Comparison of ENCODE assay signal across 27 mouse cellular contexts in genomic region chr13:59950281-59950680, GRCm38 (mm10).
DNase-seq lines count a peak whose midpoint lies in the region; ATAC-seq and TF ChIP-seq lines count a peak whose summit lies in the region.
"Had no signal": no experiment of that assay in that cellular context is flagged by ENCODE, and none has a peak within 500 bp of the region (broad histone marks: within the 10 kb centered on the region; RNA-seq: fewer than 3 reads in every experiment).

No protein-coding gene starts in this region.

- no peaks in the 10 kb centered on the region for H3K9me3 ChIP-seq in kidney, postnatal 0 days (replicated peaks; ENCODE audit: low read length)
- H3K9me3 ChIP-seq: heart, embryonic 10.5 days; heart, embryonic 15.5 days; lung, embryonic 15.5 days; midbrain, embryonic 10.5 days; neural tube, embryonic 12.5 days had no signal

- H3K36me3 ChIP-seq in kidney, adult 2 months (ENCODE audit: control insufficient read depth, insufficient read depth, low read length) = no peaks in the 10 kb centered on the region
- no peaks in the 10 kb centered on the region for H3K36me3 ChIP-seq in kidney, postnatal 0 days (ENCODE audit: insufficient read depth, low read length)
- H3K36me3 ChIP-seq: heart, embryonic 10.5 days; heart, embryonic 15.5 days; lung, embryonic 15.5 days; midbrain, embryonic 10.5 days; neural tube, embryonic 12.5 days had no signal

- WGBS in kidney, adult 2 months = 55% methylated on average over 3 of the region's 3 CpGs
- 76% methylated on average over 3 of the region's 3 CpGs for WGBS in kidney, postnatal 0 days

- H3K4me1 ChIP-seq in kidney, adult 2 months (ENCODE audit: control insufficient read depth, insufficient read depth, low read length) = no peaks in the 10 kb centered on the region; the same call in 1 of the 2 replicates
- H3K4me1 ChIP-seq in kidney, postnatal 0 days (replicated peaks; ENCODE audit: insufficient read depth, low read length) = 0 out of 2 replicates have a peak, but pooled peaks cover 11% of the 10 kb centered on the region
- H3K4me1 ChIP-seq: neural tube, embryonic 12.5 days had no signal

- intact Hi-C loops in gastrocnemius, adult 2 months (cut with DNase I) = no loop called here

- no peak overlapping the region for H3K9ac ChIP-seq in kidney, postnatal 0 days (ENCODE audit: low read depth, low read length)
- H3K9ac ChIP-seq: forebrain, postnatal 0 days; heart, embryonic 15.5 days; hindbrain, embryonic 14.5 days; lung, embryonic 15.5 days; neural tube, embryonic 12.5 days had no signal

- H3K27ac ChIP-seq in kidney, adult 2 months (ENCODE audit: insufficient read depth, low read depth, low read length) = peak overlapping the region; percentile 61; the same call in 1 of the 2 replicates
- H3K27ac ChIP-seq in kidney, postnatal 0 days = no peak overlapping the region
- no peak overlapping the region for H3K27ac ChIP-seq in gastrocnemius, adult 2 months
- H3K27ac ChIP-seq: heart, embryonic 10.5 days; heart, embryonic 15.5 days; hindbrain, embryonic 14.5 days; lung, embryonic 15.5 days; neural tube, embryonic 12.5 days; stomach, postnatal 0 days had no signal

- no peak for TF ChIP-seq POLR2A in kidney, adult 2 months (IDR thresholded peaks at IDR 0.05; ENCODE audit: low read depth, low read length)

- DNase-seq in adrenal gland, postnatal 14 days = peak; percentile 38
- DNase-seq in adrenal gland, adult 8-10 months = no peak
- DNase-seq in kidney, adult 2 months = peak; percentile 87
- no peak for DNase-seq in kidney, postnatal 10 days
- peak; percentile 34 for DNase-seq in adipocyte (ENCODE audit: low spot score)
- DNase-seq in kidney, postnatal 0 days (ENCODE audit: low spot score) = no peak
- DNase-seq in gastrocnemius, adult 2 months = no peak
- no peak for DNase-seq in heart, postnatal 4 days
- DNase-seq: cerebellum, adult 2 months; cerebellum, postnatal 14 days; forebrain, postnatal 0 days; gastrocnemius, postnatal 10 days; right cerebral cortex, adult 18-20 months; right cerebral cortex, postnatal 4 days; thymus, adult 18-20 months; thymus, postnatal 25 days had no signal

- no peak overlapping the region for H3K4me2 ChIP-seq in kidney, postnatal 0 days (ENCODE audit: low read length)
- H3K4me2 ChIP-seq: heart, embryonic 15.5 days; hindbrain, embryonic 14.5 days; liver, embryonic 11.5 days; lung, embryonic 15.5 days; neural tube, embryonic 12.5 days had no signal

- ATAC-seq in kidney, postnatal 0 days (replicated peaks; ENCODE audit: low FRiP score, low read depth) = 0 out of 2 replicates have a peak, but pooled peaks have one; percentile 43
- ATAC-seq: Patski had no signal

- TF ChIP-seq CTCF in kidney, adult 2 months (conservative IDR thresholded peaks at IDR 0.05; ENCODE audit: insufficient read depth, insufficient read length, low read depth, low read length) = no peak
- TF ChIP-seq CTCF in kidney, postnatal 0 days (IDR thresholded peaks at IDR 0.05; ENCODE audit: low read depth) = no peak
- no peak for TF ChIP-seq CTCF in gastrocnemius, adult 2 months (IDR thresholded peaks at IDR 0.05)

- no peak overlapping the region for H3K4me3 ChIP-seq in kidney, adult 2 months (ENCODE audit: insufficient read depth, low read depth, low read length)
- no peak overlapping the region for H3K4me3 ChIP-seq in kidney, postnatal 0 days (replicated peaks; ENCODE audit: low read depth, low read length)
- H3K4me3 ChIP-seq in gastrocnemius, adult 2 months = no peak overlapping the region
- H3K4me3 ChIP-seq: erythroblast, embryonic 14.5 days; heart, embryonic 10.5 days; heart, embryonic 15.5 days; lung, embryonic 15.5 days; midbrain, embryonic 10.5 days; myocyte; neural tube, embryonic 12.5 days had no signal

- no peaks in the 10 kb centered on the region for H3K27me3 ChIP-seq in kidney, adult 2 months (replicated peaks; ENCODE audit: control insufficient read depth, insufficient read depth, low read length)
- H3K27me3 ChIP-seq in kidney, postnatal 0 days (ENCODE audit: insufficient read depth, low read length) = no peaks in the 10 kb centered on the region
- H3K27me3 ChIP-seq: neural tube, embryonic 12.5 days; Patski had no signal

Comparison
In these comparisons a context has a peak if more than half of its experiments do, and no peak if none do; other contexts are left out.
1. DNase-seq: peak in adrenal gland, postnatal 14 days (single experiment), kidney, adult 2 months (single experiment) and adipocyte (single experiment); none in adrenal gland, adult 8-10 months (single experiment), kidney, postnatal 10 days (single experiment), kidney, postnatal 0 days (single experiment), gastrocnemius, adult 2 months (single experiment) and heart, postnatal 4 days (single experiment).